Mouse (Mus musculus): Measurements from ENCODE around the gene Dot1l. TPM values are rescaled to one million over a fixed set of nuclear protein-coding genes. Genes with fewer than 3 reads are reported as not detected.

The Dot1l gene
- polyA plus RNA-seq, 1 experiment: 8.8 TPM

DNA sequence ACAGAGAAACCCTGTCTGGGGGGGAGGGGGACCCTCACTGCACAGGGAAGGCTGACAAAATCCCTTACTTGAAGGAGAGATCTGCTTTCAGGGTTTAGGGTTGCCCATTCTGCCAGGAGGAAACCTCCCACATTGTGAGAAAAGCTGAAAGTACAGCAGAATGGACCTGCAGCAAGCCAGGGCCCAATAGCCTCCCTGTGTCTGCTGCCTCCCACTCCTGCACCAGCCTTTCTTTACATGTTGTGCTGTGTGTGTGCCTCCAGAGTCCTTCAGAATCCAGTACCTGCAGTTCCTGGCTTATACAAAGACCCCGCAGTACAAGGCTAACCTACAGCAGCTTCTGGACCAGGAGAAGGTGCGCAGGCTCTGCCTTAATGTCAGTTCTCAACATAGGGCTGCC, 29.3 kb downstream of the Dot1l start:
- TF ChIP-seq TAL1 (IDR thresholded peaks at IDR 0.05; ENCODE audit: low read length) (no peak), GATA1 (IDR thresholded peaks at IDR 0.05; ENCODE audit: low read length) (no peak)
- H3K4me3 ChIP-seq (replicated peaks): no peak overlapping the region

DNA sequence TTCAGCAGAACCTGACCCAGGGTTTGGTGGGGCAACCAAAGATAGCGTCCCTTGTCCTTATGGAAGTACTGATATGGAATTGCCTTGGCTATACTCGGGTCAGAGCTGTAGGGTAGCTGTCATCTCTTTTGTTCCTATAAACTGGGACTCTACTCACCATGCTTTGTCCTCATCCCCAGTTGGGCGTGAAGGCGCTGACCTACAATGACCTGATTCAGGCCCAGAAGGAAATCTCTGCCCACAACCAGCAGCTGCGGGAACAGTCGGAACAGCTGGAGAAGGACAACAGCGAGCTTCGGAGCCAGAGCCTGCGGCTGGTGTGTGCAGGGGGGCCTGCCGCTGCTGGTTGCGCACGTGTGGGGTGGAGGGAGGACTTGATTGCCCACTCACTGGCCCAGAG, 29.9 kb downstream of the Dot1l start:
- Histone ChIP-seq H3K9me3 (ENCODE audit: control insufficient read depth, low read length) (no peaks in the 10 kb centered on the region), H3K4me3 (replicated peaks) (no peak overlapping the region), H3K27me3 (ENCODE audit: control insufficient read depth) (no peaks in the 10 kb centered on the region), H3K4me1 (ENCODE audit: control insufficient read depth) (peaks cover 2% of the 10 kb centered on the region), H3K36me3 (ENCODE audit: control insufficient read depth) (peaks cover 99% of the 10 kb centered on the region)
- no peak for TF ChIP-seq GATA1 (IDR thresholded peaks at IDR 0.05; ENCODE audit: low read length)
- no peak for TF ChIP-seq TAL1 (IDR thresholded peaks at IDR 0.05; ENCODE audit: low read length)

More for the DNA sequence above, 29.3 kb downstream of the Dot1l start:
- no peaks in the 10 kb centered on the region for H3K27me3 ChIP-seq (ENCODE audit: control insufficient read depth)
- peaks cover 2% of the 10 kb centered on the region for H3K4me1 ChIP-seq (ENCODE audit: control insufficient read depth)
- peaks cover 100% of the 10 kb centered on the region for H3K36me3 ChIP-seq (ENCODE audit: control insufficient read depth)
- H3K9me3 ChIP-seq (ENCODE audit: control insufficient read depth, low read length): no peaks in the 10 kb centered on the region

- TF ChIP-seq TAL1 (IDR thresholded peaks at IDR 0.05; ENCODE audit: low read length) (no peak), GATA1 (IDR thresholded peaks at IDR 0.05; ENCODE audit: low read length) (no peak)
- H3K36me3 ChIP-seq (ENCODE audit: control insufficient read depth): peaks cover 99% of the 10 kb centered on the region
- no peak overlapping the region for H3K4me3 ChIP-seq (replicated peaks)
- peaks cover 3% of the 10 kb centered on the region for H3K4me1 ChIP-seq (ENCODE audit: control insufficient read depth)
- no peaks in the 10 kb centered on the region for H3K9me3 ChIP-seq (ENCODE audit: control insufficient read depth, low read length)
- no peaks in the 10 kb centered on the region for H3K27me3 ChIP-seq (ENCODE audit: control insufficient read depth)
Measured at GRCm38 (mm10) chr10:80785963-80786362, 31.0 kb downstream of the Dot1l start.

DNA sequence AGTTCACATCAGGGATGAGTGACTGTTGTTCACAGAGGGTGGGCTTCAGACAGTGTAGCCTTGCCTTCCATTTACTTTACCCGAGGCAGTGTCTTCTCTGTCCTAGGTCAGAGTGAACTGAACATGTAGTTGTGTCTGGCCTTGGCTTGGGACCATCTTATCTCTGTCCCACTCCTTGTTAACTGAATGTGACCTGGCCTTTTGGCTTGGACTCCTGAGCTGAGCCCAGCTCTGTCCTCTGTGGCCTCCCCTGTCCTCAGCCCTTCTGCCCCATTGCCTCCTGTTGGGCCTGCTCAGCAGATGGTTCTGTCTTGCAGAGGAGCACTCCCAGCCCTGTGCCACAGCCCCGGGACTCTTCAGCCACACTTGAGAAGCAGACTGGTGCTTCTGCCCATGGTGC, 32.5 kb downstream of the Dot1l start:
- H3K36me3 ChIP-seq (ENCODE audit: control insufficient read depth): peaks cover 99% of the 10 kb centered on the region
- peaks cover 8% of the 10 kb centered on the region for H3K4me1 ChIP-seq (ENCODE audit: control insufficient read depth)
- no peak for TF ChIP-seq GATA1 (IDR thresholded peaks at IDR 0.05; ENCODE audit: low read length)
- no peak for TF ChIP-seq TAL1 (IDR thresholded peaks at IDR 0.05; ENCODE audit: low read length)
- H3K4me3 ChIP-seq (replicated peaks): no peak overlapping the region
- no peaks in the 10 kb centered on the region for H3K27me3 ChIP-seq (ENCODE audit: control insufficient read depth)
- no peaks in the 10 kb centered on the region for H3K9me3 ChIP-seq (ENCODE audit: control insufficient read depth, low read length)

DNA sequence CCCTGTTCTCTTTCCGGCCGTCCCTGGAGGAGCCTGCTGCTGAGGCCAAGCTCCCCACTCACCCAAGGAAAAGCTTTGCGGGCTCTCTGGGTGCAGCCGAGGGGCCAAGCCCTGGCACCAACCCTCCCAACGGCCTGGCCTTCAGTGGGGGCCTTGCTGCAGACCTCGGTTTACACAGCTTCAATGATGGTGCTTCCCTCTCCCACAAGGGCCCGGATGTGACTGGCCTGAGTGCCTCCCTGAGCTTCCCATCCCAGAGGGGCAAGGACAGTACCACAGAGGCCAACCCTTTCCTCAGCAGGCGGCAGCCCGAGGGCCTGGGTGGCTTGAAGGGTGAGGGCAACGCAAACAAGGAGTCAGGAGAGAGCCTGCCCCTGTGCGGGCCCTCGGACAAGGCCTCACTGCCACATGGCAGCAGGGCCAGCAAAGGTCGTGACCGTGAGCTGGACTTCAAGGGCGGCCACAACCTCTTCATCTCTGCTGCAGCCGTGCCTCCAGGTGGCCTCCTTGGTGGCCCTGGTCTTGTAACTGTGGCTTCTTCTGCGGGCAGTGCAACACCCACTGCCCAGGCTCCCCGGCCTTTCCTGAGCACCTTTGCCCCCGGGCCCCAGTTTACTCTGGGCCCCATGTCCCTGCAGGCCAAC, 35.9 kb downstream of the Dot1l start:
- Histone ChIP-seq H3K4me1 (ENCODE audit: control insufficient read depth) (peaks cover 18% of the 10 kb centered on the region), H3K9me3 (ENCODE audit: control insufficient read depth, low read length) (no peaks in the 10 kb centered on the region), H3K27me3 (ENCODE audit: control insufficient read depth) (no peaks in the 10 kb centered on the region), H3K4me3 (replicated peaks) (no peak overlapping the region), H3K36me3 (ENCODE audit: control insufficient read depth) (peaks cover 99% of the 10 kb centered on the region)
- TF ChIP-seq GATA1 (IDR thresholded peaks at IDR 0.05; ENCODE audit: low read length) (no peak), TAL1 (IDR thresholded peaks at IDR 0.05; ENCODE audit: low read length) (no peak)

DNA sequence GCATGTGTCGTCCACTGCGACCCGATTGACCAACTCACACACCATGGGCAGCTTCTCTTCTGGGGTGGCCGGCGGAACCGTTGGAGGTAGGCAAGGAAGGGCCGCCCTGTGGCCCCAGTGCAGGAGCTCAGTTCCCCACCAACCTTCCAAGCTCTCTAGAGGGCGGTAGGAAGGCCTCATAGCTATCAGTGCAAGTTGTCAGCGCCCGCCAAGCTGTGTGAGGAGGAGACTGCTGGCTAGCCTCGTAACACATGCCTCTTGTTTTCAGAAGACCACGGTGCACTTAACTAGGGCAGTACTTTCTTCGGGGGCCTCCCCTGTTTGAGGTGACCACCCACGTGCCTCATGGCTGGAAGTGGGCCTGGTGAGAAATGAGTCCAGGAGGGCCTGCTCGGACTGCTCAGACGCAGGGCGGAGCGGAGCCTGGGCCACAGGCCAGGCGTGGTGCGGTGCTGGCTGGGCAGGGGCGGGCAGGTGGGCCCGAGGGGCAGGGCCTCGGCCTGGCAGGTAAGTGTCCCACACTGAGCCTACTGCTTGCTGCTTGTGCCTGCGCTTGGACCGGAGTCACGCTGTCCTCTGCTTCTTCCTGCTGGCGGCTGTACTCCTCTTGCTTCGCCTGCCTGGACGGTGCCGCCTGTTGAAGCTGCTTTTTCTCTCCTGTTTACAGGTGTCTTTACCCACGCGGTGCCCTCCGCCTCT, 36.6 kb downstream of the Dot1l start:
- no peak for TF ChIP-seq GATA1 (IDR thresholded peaks at IDR 0.05; ENCODE audit: low read length)
- no peak for TF ChIP-seq TAL1 (IDR thresholded peaks at IDR 0.05; ENCODE audit: low read length)
- no peak overlapping the region for H3K4me3 ChIP-seq (replicated peaks)
- no peaks in the 10 kb centered on the region for H3K9me3 ChIP-seq (ENCODE audit: control insufficient read depth, low read length)
- H3K36me3 ChIP-seq (ENCODE audit: control insufficient read depth): peaks cover 99% of the 10 kb centered on the region
- no peaks in the 10 kb centered on the region for H3K27me3 ChIP-seq (ENCODE audit: control insufficient read depth)
- peaks cover 26% of the 10 kb centered on the region for H3K4me1 ChIP-seq (ENCODE audit: control insufficient read depth)

DNA sequence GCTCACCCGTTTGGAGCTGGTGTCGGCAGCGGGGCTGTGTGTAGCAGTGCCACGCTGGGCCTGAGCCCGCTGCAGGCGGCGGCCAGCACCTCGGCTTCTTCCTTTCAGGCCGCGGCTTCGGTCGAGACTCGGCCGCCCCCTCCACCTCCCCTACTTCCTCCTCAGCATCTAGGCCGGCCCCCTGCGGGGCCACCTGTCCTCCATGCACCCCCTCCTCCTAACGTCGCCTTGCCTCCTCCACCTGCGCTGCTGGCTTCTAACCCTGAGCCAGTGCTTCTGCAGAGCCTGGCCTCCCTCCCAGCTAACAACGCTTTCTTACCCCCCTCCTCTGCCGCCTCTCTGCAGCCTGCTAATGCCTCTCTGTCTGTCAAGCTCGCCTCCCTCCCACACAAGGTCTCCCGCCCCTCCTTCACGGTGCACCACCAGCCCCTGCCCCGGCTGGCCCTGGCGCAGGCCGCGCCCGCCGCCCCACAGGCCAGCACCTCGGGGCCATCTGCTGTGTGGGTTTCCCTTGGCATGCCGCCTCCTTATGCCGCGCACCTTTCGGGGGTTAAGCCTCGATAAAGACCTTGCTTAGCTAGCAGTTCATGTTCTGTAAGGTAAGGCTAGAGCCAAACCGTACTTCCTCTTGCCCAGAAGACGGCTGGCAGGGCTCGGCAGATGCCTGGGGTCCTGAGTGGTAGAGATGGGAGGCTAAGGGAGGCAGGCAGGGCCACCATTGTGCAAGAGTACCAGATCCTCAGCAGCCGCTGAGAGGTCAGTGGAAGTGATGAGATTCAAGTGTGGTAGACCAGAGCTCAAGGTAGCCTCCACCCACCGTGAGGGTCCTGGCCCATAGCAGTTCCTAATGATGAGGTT, 37.4 kb downstream of the Dot1l start:
- Histone ChIP-seq H3K36me3 (ENCODE audit: control insufficient read depth) (peaks cover 99% of the 10 kb centered on the region), H3K9me3 (ENCODE audit: control insufficient read depth, low read length) (no peaks in the 10 kb centered on the region), H3K4me3 (replicated peaks) (no peak overlapping the region), H3K27me3 (ENCODE audit: control insufficient read depth) (no peaks in the 10 kb centered on the region), H3K4me1 (ENCODE audit: control insufficient read depth) (peaks cover 34% of the 10 kb centered on the region)
- no peak for TF ChIP-seq GATA1 (IDR thresholded peaks at IDR 0.05; ENCODE audit: low read length)
- no peak for TF ChIP-seq TAL1 (IDR thresholded peaks at IDR 0.05; ENCODE audit: low read length)

- no peak overlapping the region for H3K4me3 ChIP-seq (replicated peaks)
- peaks cover 91% of the 10 kb centered on the region for H3K36me3 ChIP-seq (ENCODE audit: control insufficient read depth)
- H3K27me3 ChIP-seq (ENCODE audit: control insufficient read depth): no peaks in the 10 kb centered on the region
- no peak for TF ChIP-seq TAL1 (IDR thresholded peaks at IDR 0.05; ENCODE audit: low read length)
- no peaks in the 10 kb centered on the region for H3K9me3 ChIP-seq (ENCODE audit: control insufficient read depth, low read length)
- H3K4me1 ChIP-seq (ENCODE audit: control insufficient read depth): peaks cover 36% of the 10 kb centered on the region
Measured at GRCm38 (mm10) chr10:80793033-80793784, 38.2 kb downstream of the Dot1l start.
